Mouse (Mus musculus) spleen, postnatal 0 days (tissue): ENCODE measurements around the gene Parp16. TPM values are rescaled to one million over a fixed set of nuclear protein-coding genes. Genes with fewer than 3 reads are reported as not detected.

Experiments used
- polyA plus RNA-seq: library from polyadenylated mRNA; unstranded; fragments of >200 nt; fragmentation: Nextera tagmentation; extraction: Ambion mirVana; gene quantifications from 2 replicates; pipeline ENCODE4 v1.2.1, GENCODE M21; 2015

Gene Parp16
- polyA plus RNA-seq, result 8.9 and 10.6 TPM in 2 replicates

DNA sequence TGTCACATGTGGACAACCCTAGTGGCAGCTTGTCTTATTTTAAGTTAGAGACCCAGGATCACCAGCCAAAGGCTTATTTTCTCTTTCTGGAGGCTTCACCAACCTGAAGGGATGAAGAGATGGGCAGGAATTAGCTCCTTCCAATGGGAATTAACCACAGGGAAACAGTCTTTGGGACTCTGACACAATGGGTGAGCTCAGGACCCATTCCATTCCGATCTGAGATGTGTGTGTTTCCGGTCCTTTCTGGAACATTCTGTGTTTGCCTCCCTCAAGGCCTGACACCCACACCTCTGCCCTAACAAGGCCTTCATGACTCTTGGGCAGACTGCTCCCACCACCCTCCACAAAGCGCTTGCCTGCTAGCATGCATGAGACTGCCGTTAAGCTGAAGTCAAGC, at the start of gene Parp16:
Gene Parp16 (plus strand): TSS at position 301 of the 400 bp plus-strand sequence.

GRCm38 (mm10) chr9:65264959-65265358, 69.8 kb downstream of the Parp16 start, which contains the start of gene Cilp:
TSS of gene Cilp (plus strand) at chr9:65265180.

Other genes with a start within 250 kb of the Parp16 start
- 0.14 and 0.16 TPM in 2 replicates for gene Slc24a1, start 243.7 kb upstream of the Parp16 start, polyA plus RNA-seq
- 23.7 and 24.2 TPM in 2 replicates for gene Ints14, start 234.4 kb upstream of the Parp16 start, polyA plus RNA-seq
- 37.6 and 40.5 TPM in 2 replicates for gene Hacd3, start 173.7 kb upstream of the Parp16 start, polyA plus RNA-seq
- 20.2 and 22.4 TPM in 2 replicates for gene Dpp8, start 162.9 kb upstream of the Parp16 start, polyA plus RNA-seq
- gene Igdcc4, start 93.9 kb upstream of the Parp16 start, polyA plus RNA-seq, result 2.0 and 3.5 TPM in 2 replicates
- gene Igdcc3, start 54.2 kb upstream of the Parp16 start, polyA plus RNA-seq, result 0.18 TPM in 1 of 2 replicates, not detected in the other
- 0.32 and 0.90 TPM in 2 replicates for gene Cilp, start 69.8 kb downstream of the Parp16 start, polyA plus RNA-seq
- gene Clpx, start 98.9 kb downstream of the Parp16 start, polyA plus RNA-seq, result 29.9 and 31.9 TPM in 2 replicates
- 7.1 and 8.2 TPM in 2 replicates for gene Pdcd7, start 150.8 kb downstream of the Parp16 start, polyA plus RNA-seq
- gene Ubap1l, start 165.7 kb downstream of the Parp16 start, polyA plus RNA-seq, result 0.28 and 0.30 TPM in 2 replicates
- gene Kbtbd13, start 196.3 kb downstream of the Parp16 start, polyA plus RNA-seq, result 0.12 and 0.17 TPM in 2 replicates
- 1.7 and 2.4 TPM in 2 replicates for gene Rasl12, start 203.2 kb downstream of the Parp16 start, polyA plus RNA-seq
- not detected in 2 replicates for gene Slc51b, start 227.6 kb downstream of the Parp16 start, polyA plus RNA-seq
- 8.6 and 11.7 TPM in 2 replicates for gene Mtfmt, start 240.4 kb downstream of the Parp16 start, polyA plus RNA-seq